Mouse (Mus musculus) layer of hippocampus, postnatal 25 days (tissue): ENCODE measurements around the gene Obp1b. TPM values are rescaled to one million over a fixed set of nuclear protein-coding genes. Genes with fewer than 3 reads are reported as not detected.
"Not testable (repeated sequence)": the region's sequence is repeated elsewhere in the genome, so short reads cannot be mapped to it uniquely, and the experiment has no call there.

ENCODE experiments used
- DNase-seq, 2 experiments: peaks; one replicate each; pipeline ENCODE4 v3.0.0; 2022; ENCODE audit warnings: mixed read lengths in 2 of 2, low spot score in 1 of 2; ENCODE audit errors: extremely low spot score in 1 of 2
- total RNA-seq, 2 experiments: library from RNA; stranded (reverse); gene quantifications; 2 replicates each; pipeline ENCODE4 v1.2.3; 2021

The Obp1b gene
- total RNA-seq, result not detected

DNA sequence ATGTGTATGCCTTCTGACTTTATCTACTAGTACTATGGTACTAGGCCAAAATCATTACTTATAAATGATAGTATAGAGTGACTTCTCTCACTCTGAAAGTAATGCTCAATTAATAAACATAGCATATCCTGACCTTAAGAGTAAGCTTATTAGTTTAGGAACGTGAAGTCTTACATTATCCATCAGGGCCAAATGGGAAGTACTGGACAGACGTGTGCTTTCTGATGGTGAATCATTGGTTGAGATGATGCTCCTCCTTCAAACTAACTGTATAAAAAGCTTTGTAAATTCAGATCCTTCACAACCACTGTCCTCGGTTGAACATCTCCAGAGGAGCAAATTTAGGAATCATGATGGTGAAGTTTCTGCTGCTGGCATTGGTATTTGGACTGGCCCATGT, at the start of gene Obp1b:
Obp1b (plus strand) TSS at position 301 of the 400 bp plus-strand sequence.
- DNase-seq, result not testable (repeated sequence)

DNA sequence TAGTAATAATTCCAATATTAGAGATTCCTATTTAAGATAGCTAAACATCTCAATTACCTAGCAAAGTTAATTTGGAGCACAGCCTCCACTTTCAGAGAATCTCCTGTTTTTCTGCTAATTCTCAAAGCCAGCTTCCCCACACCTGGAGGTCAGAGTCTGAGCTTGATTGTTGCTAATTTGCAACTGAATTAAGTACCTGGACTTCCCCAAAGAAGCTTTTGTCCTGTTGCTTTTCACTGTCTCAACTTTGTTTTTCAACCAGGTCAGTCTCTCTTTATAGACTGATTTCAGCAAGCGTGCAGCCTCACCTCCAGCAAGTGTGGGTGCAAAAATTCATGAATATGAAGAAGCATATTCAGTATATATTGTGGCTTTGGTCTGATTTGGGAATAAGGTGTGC, 15.6 kb downstream of the Obp1b start:
- not testable (repeated sequence) for DNase-seq

DNA sequence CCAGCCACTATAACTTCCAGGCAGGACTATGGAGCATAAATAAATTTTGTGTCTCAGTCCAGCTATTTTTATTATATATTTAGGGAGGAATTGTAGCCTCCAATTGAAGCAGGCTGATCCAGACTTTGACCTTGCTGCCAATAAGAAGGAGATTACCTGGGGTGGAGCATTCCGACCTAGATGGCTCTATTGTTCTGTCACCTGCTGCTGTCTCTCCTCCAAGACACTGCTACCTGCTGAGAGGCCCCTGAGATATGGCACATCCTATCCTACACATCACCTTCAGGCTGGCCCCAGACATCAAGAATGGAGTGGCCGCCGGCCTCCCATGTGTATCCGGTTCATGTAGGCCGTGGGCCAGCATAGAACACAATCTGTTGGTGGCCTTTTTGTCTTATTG, 16.3 kb downstream of the Obp1b start:
- no peak for DNase-seq

Other genes with a start within 250 kb of the Obp1b start
- not detected for gene Obp1a, start 95.4 kb upstream of the Obp1b start, total RNA-seq
- not detected for gene Gm5938, start 61.3 kb upstream of the Obp1b start, total RNA-seq
- not detected for gene Gm14743, start 59.1 kb downstream of the Obp1b start, total RNA-seq
- not detected for gene 4930480E11Rik, start 182.9 kb downstream of the Obp1b start, total RNA-seq